Mouse (Mus musculus) cerebellum, adult 9-11 months (tissue): Measurements from ENCODE around the gene Mdc1.
A peak's percentile ranks its signal among the peaks of the same experiment; 100 is the strongest.

ENCODE experiments used
- DNase-seq: peaks from one replicate; pipeline ENCODE4 v3.0.0; 2022

Mdc1 gene

GRCm38 (mm10) chr17:35841076-35841950 lies at the start of gene Mdc1:
Gene Mdc1 (plus strand): TSS chr17:35841515.
- DNase-seq: peak; percentile 100

GRCm38 (mm10) chr17:35792837-35793236 lies 48.5 kb upstream of the Mdc1 start:
- DNase-seq: no peak

GRCm38 (mm10) chr17:35795099-35795498 lies 46.2 kb upstream of the Mdc1 start:
- DNase-seq: no peak

- no peak for DNase-seq
These were observed 45.7 kb upstream of the Mdc1 start for GRCm38 (mm10) chr17:35795656-35796055.

- DNase-seq: no peak
These were observed 44.5 kb upstream of the Mdc1 start for GRCm38 (mm10) chr17:35796835-35797234.

GRCm38 (mm10) chr17:35800905-35801304 lies 40.4 kb upstream of the Mdc1 start:
- DNase-seq: no peak

GRCm38 (mm10) chr17:35803020-35803419 lies 38.3 kb upstream of the Mdc1 start:
- no peak for DNase-seq

GRCm38 (mm10) chr17:35803858-35804399 lies 37.4 kb upstream of the Mdc1 start:
- no peak for DNase-seq

GRCm38 (mm10) chr17:35808073-35808472 lies 33.2 kb upstream of the Mdc1 start:
- no peak for DNase-seq

- DNase-seq: no peak
These were observed 31.9 kb upstream of the Mdc1 start for GRCm38 (mm10) chr17:35809395-35809794.

- DNase-seq: no peak
These were observed 30.2 kb upstream of the Mdc1 start for GRCm38 (mm10) chr17:35810900-35811648.

GRCm38 (mm10) chr17:35812307-35812706 lies 29.0 kb upstream of the Mdc1 start:
- no peak for DNase-seq

GRCm38 (mm10) chr17:35812736-35813135 lies 28.6 kb upstream of the Mdc1 start:
- DNase-seq: no peak

GRCm38 (mm10) chr17:35813245-35813647 lies 28.1 kb upstream of the Mdc1 start:
- DNase-seq: no peak

- DNase-seq: no peak
These were observed 27.7 kb upstream of the Mdc1 start for GRCm38 (mm10) chr17:35813653-35814052.

- DNase-seq: no peak
These were observed 26.6 kb upstream of the Mdc1 start for GRCm38 (mm10) chr17:35814678-35815077.

- DNase-seq: no peak
These were observed 25.5 kb upstream of the Mdc1 start for GRCm38 (mm10) chr17:35815836-35816235.

GRCm38 (mm10) chr17:35816686-35817085 lies 24.6 kb upstream of the Mdc1 start:
- DNase-seq: no peak

GRCm38 (mm10) chr17:35817226-35817625 lies 24.1 kb upstream of the Mdc1 start:
- DNase-seq: no peak

- DNase-seq: no peak
These were observed 21.2 kb upstream of the Mdc1 start for GRCm38 (mm10) chr17:35820111-35820510.

GRCm38 (mm10) chr17:35821439-35822430 lies 19.6 kb upstream of the Mdc1 start, which contains the start of gene Ier3:
Gene Ier3 (plus strand): TSS chr17:35821684.
- peak; percentile 69 for DNase-seq

GRCm38 (mm10) chr17:35822564-35822963 lies 18.8 kb upstream of the Mdc1 start:
- peak; percentile 63 for DNase-seq
